Mouse (Mus musculus): ENCODE data around the gene Chmp4b. TPM values are rescaled to one million over a fixed set of nuclear protein-coding genes. Genes with fewer than 3 reads are reported as not detected.

Chmp4b gene
- polyA plus RNA-seq, 1 experiment from 2014 or later, result 60.8 TPM

GRCm38 (mm10) chr2:154731916-154732315 lies 80.4 kb downstream of the Chmp4b start:
- Histone ChIP-seq H3K27me3 (replicated peaks; ENCODE audit: control insufficient read depth, insufficient read depth, low read length) (no peaks in the 10 kb centered on the region), H3K9me3 (ENCODE audit: control insufficient read depth) (no peaks in the 10 kb centered on the region), H3K4me2 (replicated peaks; ENCODE audit: low read depth) (no peak overlapping the region), H3K36me3 (ENCODE audit: control insufficient read depth, insufficient read depth) (no peaks in the 10 kb centered on the region), H3K4me3 (ENCODE audit: low read depth, low read length) (no peak overlapping the region), H3K9ac (ENCODE audit: low read depth, low read length) (no peak overlapping the region), H3K27ac (ENCODE audit: low read depth, low read length) (no peak overlapping the region), H3K4me1 (replicated peaks; ENCODE audit: control insufficient read depth, insufficient read depth, low read length) (peaks cover 3% of the 10 kb centered on the region; the same call in 1 of the 2 replicates)
- 33% methylated on average over 2 of the region's 2 CpGs for WGBS
- no peak for ATAC-seq
- TF ChIP-seq CTCF (IDR thresholded peaks at IDR 0.05; ENCODE audit: low read depth), result no peak

DNA sequence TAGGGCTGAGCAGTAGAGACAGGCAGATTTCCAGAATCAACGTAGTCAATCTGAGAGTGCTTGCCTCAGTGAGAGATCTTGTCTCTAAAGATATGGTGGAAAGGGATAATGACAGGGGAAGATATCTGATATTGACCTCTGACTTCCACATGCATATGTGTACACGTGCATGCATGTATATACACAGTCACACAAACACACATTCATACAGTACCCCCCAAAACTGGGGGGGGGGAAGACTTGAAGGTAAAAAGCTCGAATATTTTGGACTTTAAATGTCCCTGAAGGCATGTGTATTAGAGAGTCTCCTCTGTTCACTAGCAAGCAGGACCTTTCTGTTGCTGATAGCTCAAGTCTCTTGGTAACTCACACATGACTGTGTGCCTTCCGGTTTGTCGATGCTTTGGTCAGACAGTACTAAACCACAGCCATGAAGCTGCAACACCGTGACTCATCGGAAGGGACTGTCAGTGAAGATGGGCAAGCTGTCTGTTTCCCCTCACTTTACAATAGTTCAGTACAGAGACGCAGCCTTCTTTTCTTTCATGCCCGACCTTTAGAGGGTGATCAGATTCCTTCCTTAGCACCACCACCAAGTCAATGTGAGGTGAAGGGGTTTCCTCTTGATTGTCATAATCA lies 81.1 kb downstream of the Chmp4b start:
- Histone ChIP-seq H3K4me3 (ENCODE audit: low read depth, low read length) (no peak overlapping the region), H3K27me3 (replicated peaks; ENCODE audit: control insufficient read depth, insufficient read depth, low read length) (no peaks in the 10 kb centered on the region), H3K4me1 (replicated peaks; ENCODE audit: control insufficient read depth, insufficient read depth, low read length) (peaks cover 3% of the 10 kb centered on the region; the same call in 1 of the 2 replicates), H3K36me3 (ENCODE audit: control insufficient read depth, insufficient read depth) (no peaks in the 10 kb centered on the region), H3K27ac (ENCODE audit: low read depth, low read length) (no peak overlapping the region), H3K4me2 (replicated peaks; ENCODE audit: low read depth) (no peak overlapping the region), H3K9ac (ENCODE audit: low read depth, low read length) (no peak overlapping the region), H3K9me3 (ENCODE audit: control insufficient read depth) (no peaks in the 10 kb centered on the region)
- no peak for TF ChIP-seq CTCF (IDR thresholded peaks at IDR 0.05; ENCODE audit: low read depth)
- 72% methylated on average over 9 of the region's 9 CpGs for WGBS
- no peak for ATAC-seq

DNA sequence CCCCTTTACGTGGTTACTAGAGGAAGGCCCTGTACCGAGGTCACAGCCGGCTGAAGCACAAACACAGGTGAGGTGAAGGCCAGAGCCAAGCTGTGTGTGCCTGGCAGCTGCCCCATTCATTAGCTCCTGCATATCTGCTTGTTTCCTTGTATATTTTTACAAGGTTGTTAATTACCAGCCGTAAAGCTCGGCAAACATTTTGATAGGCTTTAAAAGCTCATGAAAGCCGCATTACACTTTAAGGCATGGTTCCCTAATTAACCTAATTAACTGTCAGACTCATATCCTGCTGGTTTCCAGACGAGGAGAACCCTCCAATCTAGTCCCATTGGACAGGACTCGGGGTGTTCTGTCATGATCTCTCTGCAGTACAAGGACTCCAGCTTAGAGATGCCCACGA lies 83.5 kb downstream of the Chmp4b start:
- WGBS, result 56% methylated on average over 9 of the region's 9 CpGs
- Histone ChIP-seq H3K27ac (ENCODE audit: low read depth, low read length) (no peak overlapping the region), H3K4me1 (replicated peaks; ENCODE audit: control insufficient read depth, insufficient read depth, low read length) (peaks cover 3% of the 10 kb centered on the region; the same call in 1 of the 2 replicates), H3K27me3 (replicated peaks; ENCODE audit: control insufficient read depth, insufficient read depth, low read length) (no peaks in the 10 kb centered on the region), H3K9ac (ENCODE audit: low read depth, low read length) (no peak overlapping the region), H3K4me3 (ENCODE audit: low read depth, low read length) (no peak overlapping the region), H3K4me2 (replicated peaks; ENCODE audit: low read depth) (no peak overlapping the region), H3K9me3 (ENCODE audit: control insufficient read depth) (no peaks in the 10 kb centered on the region), H3K36me3 (ENCODE audit: control insufficient read depth, insufficient read depth) (no peaks in the 10 kb centered on the region)
- ATAC-seq, result no peak
- TF ChIP-seq CTCF (IDR thresholded peaks at IDR 0.05; ENCODE audit: low read depth), result no peak

DNA sequence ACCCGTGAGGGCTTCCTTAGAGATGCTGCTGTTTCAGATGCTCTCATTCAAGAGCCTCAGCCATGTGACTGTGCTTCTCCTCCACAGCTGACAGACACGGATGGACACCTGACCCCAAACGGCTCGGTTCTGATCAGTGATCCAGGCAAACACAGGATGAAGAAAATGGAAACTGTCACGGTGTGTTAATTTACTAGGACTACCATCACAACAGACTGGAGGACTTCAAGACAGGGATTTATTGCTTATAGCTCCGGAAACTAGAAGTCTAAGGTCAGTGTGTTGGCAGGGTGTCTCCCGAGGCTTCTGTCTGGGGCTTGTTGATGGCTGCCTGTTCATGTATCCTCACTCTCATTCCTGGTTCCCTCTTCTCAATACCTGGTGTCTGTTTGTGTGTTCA lies 83.9 kb downstream of the Chmp4b start:
- Histone ChIP-seq H3K4me3 (ENCODE audit: low read depth, low read length) (no peak overlapping the region), H3K36me3 (ENCODE audit: control insufficient read depth, insufficient read depth) (no peaks in the 10 kb centered on the region), H3K27ac (ENCODE audit: low read depth, low read length) (no peak overlapping the region), H3K4me2 (replicated peaks; ENCODE audit: low read depth) (no peak overlapping the region), H3K9me3 (ENCODE audit: control insufficient read depth) (no peaks in the 10 kb centered on the region), H3K27me3 (replicated peaks; ENCODE audit: control insufficient read depth, insufficient read depth, low read length) (no peaks in the 10 kb centered on the region), H3K9ac (ENCODE audit: low read depth, low read length) (no peak overlapping the region), H3K4me1 (replicated peaks; ENCODE audit: control insufficient read depth, insufficient read depth, low read length) (peaks cover 3% of the 10 kb centered on the region; the same call in 1 of the 2 replicates)
- TF ChIP-seq CTCF (IDR thresholded peaks at IDR 0.05; ENCODE audit: low read depth), result no peak
- no peak for ATAC-seq
- WGBS, result 46% methylated on average over 7 of the region's 7 CpGs

- H3K9ac ChIP-seq (ENCODE audit: low read depth, low read length), result no peak overlapping the region
- H3K9me3 ChIP-seq (ENCODE audit: control insufficient read depth), result no peaks in the 10 kb centered on the region
- H3K27ac ChIP-seq (ENCODE audit: low read depth, low read length), result no peak overlapping the region
- H3K36me3 ChIP-seq (ENCODE audit: control insufficient read depth, insufficient read depth), result no peaks in the 10 kb centered on the region
- ATAC-seq, result peak; percentile 41; the same call in 1 of the 2 replicates
- no peak for TF ChIP-seq CTCF (IDR thresholded peaks at IDR 0.05; ENCODE audit: low read depth)
- H3K4me1 ChIP-seq (replicated peaks; ENCODE audit: control insufficient read depth, insufficient read depth, low read length), result 0 out of 2 replicates have a peak, but pooled peaks cover 3% of the 10 kb centered on the region
- 48% methylated on average over 7 of the region's 7 CpGs for WGBS
- H3K27me3 ChIP-seq (replicated peaks; ENCODE audit: control insufficient read depth, insufficient read depth, low read length), result no peaks in the 10 kb centered on the region
- no peak overlapping the region for H3K4me2 ChIP-seq (replicated peaks; ENCODE audit: low read depth)
- H3K4me3 ChIP-seq (ENCODE audit: low read depth, low read length), result no peak overlapping the region
Observed at GRCm38 (mm10) chr2:154735986-154736385, 84.5 kb downstream of the Chmp4b start.

DNA sequence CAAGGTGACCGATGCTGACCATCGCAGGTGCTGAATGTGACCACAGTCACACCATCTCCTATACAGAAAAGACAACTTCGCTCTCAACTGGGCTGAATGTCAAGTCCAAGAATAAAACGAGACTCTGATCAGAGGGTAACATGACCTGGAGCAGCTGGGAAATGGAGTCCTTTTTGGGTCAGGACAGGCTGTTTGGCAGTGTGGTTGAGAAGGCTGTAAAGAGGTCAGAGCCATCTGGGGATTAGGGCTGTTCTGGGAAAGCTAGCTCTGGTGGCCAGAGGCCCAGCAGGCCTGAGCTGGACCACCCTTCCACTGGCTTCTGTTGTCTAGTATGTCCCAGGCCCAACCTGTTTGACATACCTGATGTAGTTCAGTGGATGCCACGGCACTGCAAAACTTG lies 87.1 kb downstream of the Chmp4b start:
- no peak overlapping the region for H3K4me2 ChIP-seq (replicated peaks; ENCODE audit: low read depth)
- no peak for TF ChIP-seq CTCF (IDR thresholded peaks at IDR 0.05; ENCODE audit: low read depth)
- no peaks in the 10 kb centered on the region for H3K4me1 ChIP-seq (replicated peaks; ENCODE audit: control insufficient read depth, insufficient read depth, low read length)
- no peak overlapping the region for H3K27ac ChIP-seq (ENCODE audit: low read depth, low read length)
- no peaks in the 10 kb centered on the region for H3K36me3 ChIP-seq (ENCODE audit: control insufficient read depth, insufficient read depth)
- no peak overlapping the region for H3K4me3 ChIP-seq (ENCODE audit: low read depth, low read length)
- no peak for ATAC-seq
- no peak overlapping the region for H3K9ac ChIP-seq (ENCODE audit: low read depth, low read length)
- H3K27me3 ChIP-seq (replicated peaks; ENCODE audit: control insufficient read depth, insufficient read depth, low read length), result no peaks in the 10 kb centered on the region
- H3K9me3 ChIP-seq (ENCODE audit: control insufficient read depth), result no peaks in the 10 kb centered on the region
- WGBS, result 86% methylated on average over 5 of the region's 5 CpGs
